Mouse (Mus musculus): ENCODE results near the gene Bpifa2. TPM values are rescaled to one million over a fixed set of nuclear protein-coding genes. Genes with fewer than 3 reads are reported as not detected.

Gene Bpifa2
- not detected in 2 replicates for polyA plus RNA-seq (2015; fragmentation: Nextera tagmentation; extraction: Ambion mirVana)

DNA sequence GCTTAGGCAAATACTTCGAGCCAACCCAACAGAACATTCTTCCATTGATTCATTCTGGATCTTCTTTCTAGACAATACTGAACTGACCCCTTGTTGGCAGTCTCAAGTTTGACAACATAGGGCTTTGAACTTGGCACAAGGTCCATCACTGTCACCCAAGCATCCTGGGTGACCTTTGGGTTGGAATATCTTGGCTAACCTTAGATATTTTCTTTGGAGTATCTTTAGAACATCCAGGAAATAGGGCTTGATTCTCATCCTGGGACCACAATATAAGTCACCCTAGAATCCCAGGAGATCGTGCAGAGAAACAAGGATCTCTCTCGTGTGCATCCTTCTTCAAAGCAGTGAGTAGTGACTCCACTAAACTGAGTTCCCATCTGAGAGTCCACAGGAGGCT lies at the start of gene Bpifa2:
Gene Bpifa2, plus strand, starts transcription at position 301 of the 400 bp plus-strand sequence.
- Histone ChIP-seq H3K4me1 (replicated peaks) (no peaks in the 10 kb centered on the region), H3K9ac (no peak within 1 kb of the TSS), H3K9me3 (replicated peaks) (no peaks in the 10 kb centered on the region), H3K4me3 (replicated peaks) (no peak within 1 kb of the TSS), H3K4me2 (no peak within 1 kb of the TSS), H3K36me3 (replicated peaks) (no peaks in the 10 kb centered on the region), H3K27ac (replicated peaks) (no peak within 1 kb of the TSS), H3K27me3 (no peaks in the 10 kb centered on the region)
- WGBS (ENCODE audit: insufficient replicate concordance), result 43% methylated on average over 3 of the region's 3 CpGs
- ATAC-seq (ENCODE audit: insufficient read depth), result no peak

DNA sequence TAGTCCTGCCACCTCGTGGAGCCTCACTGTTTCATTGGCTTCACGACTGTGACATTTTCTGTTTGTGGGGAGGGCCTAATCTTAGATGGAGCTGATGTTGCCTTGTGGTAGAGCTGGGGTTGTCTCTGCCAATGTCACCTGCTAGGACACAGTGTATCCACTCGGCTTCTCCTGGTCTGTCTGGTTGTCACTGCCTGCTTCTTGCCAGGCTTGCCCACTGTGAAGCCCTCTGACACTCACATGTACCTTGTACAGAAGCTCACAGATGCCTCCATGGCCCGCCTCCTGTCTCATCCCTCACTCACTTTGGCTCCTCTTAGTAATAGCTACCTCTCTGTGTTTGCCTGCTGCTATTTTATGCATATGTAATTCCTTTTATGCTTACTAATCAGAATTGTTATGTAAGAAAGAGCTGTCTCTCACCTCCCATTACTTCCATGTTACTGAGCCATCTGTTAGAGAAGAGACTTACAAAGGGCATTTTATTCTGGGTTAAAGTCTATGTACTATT lies 45.2 kb upstream of the Bpifa2 start:
- no peaks in the 10 kb centered on the region for H3K27me3 ChIP-seq
- no peaks in the 10 kb centered on the region for H3K4me1 ChIP-seq (replicated peaks)
- ATAC-seq (ENCODE audit: insufficient read depth), result no peak
- 45% methylated on average over 4 of the region's 4 CpGs for WGBS (ENCODE audit: insufficient replicate concordance)
- no peak overlapping the region for H3K4me3 ChIP-seq (replicated peaks)
- H3K9me3 ChIP-seq (replicated peaks), result no peaks in the 10 kb centered on the region
- H3K4me2 ChIP-seq, result no peak overlapping the region
- no peak overlapping the region for H3K9ac ChIP-seq
- H3K27ac ChIP-seq (replicated peaks), result no peak overlapping the region
- H3K36me3 ChIP-seq (replicated peaks), result no peaks in the 10 kb centered on the region

DNA sequence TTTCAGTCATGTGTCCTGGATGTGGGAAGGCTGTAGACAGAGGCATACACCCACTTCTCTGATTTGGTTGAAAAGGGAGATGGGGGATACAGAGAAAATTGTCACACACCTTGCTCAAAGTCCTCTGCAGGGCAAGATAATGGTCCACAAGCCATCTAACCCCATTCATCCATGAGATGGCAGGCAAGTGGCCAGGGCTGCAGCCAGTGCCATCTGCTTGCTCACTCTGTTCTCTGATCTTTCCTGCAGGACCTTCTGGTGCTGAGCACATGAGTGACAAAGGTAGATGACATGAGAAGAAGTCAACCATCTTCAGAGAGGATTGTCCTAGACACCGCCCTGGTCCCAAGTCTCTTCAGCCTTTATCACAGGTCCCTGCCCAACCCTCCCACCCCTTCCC lies 44.7 kb upstream of the Bpifa2 start:
- 60% methylated on average over 1 of the region's 1 CpGs for WGBS (ENCODE audit: insufficient replicate concordance)
- ATAC-seq (ENCODE audit: insufficient read depth), result no peak
- no peaks in the 10 kb centered on the region for H3K4me1 ChIP-seq (replicated peaks)
- no peak overlapping the region for H3K4me3 ChIP-seq (replicated peaks)
- H3K27me3 ChIP-seq, result no peaks in the 10 kb centered on the region
- H3K36me3 ChIP-seq (replicated peaks), result no peaks in the 10 kb centered on the region
- H3K9me3 ChIP-seq (replicated peaks), result no peaks in the 10 kb centered on the region
- no peak overlapping the region for H3K9ac ChIP-seq
- H3K27ac ChIP-seq (replicated peaks), result no peak overlapping the region
- no peak overlapping the region for H3K4me2 ChIP-seq

DNA sequence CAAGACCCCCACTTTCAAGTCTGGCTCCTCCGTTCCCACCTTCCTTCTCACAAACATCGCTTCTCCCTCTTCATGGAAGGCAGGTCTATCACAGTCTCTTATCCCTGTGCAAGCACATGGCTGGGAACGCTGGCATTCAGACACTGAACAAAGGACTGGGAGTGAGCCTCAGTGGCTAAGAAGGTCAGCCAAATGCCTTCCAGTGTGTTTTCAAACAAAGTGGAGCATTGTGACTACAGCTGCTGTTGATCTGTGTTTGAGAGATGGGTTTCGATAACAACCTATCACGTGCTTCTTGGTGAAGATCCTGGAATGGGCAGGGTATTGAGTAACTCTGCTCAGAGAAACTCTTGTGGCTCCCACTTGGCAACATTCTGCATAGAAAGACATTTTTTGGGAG lies 37.8 kb upstream of the Bpifa2 start:
- no peaks in the 10 kb centered on the region for H3K4me1 ChIP-seq (replicated peaks)
- no peak for ATAC-seq (ENCODE audit: insufficient read depth)
- 67% methylated on average over 5 of the region's 5 CpGs for WGBS (ENCODE audit: insufficient replicate concordance)
- no peak overlapping the region for H3K4me3 ChIP-seq (replicated peaks)
- no peaks in the 10 kb centered on the region for H3K36me3 ChIP-seq (replicated peaks)
- H3K9ac ChIP-seq, result no peak overlapping the region
- no peaks in the 10 kb centered on the region for H3K9me3 ChIP-seq (replicated peaks)
- H3K4me2 ChIP-seq, result no peak overlapping the region
- no peak overlapping the region for H3K27ac ChIP-seq (replicated peaks)
- no peaks in the 10 kb centered on the region for H3K27me3 ChIP-seq

DNA sequence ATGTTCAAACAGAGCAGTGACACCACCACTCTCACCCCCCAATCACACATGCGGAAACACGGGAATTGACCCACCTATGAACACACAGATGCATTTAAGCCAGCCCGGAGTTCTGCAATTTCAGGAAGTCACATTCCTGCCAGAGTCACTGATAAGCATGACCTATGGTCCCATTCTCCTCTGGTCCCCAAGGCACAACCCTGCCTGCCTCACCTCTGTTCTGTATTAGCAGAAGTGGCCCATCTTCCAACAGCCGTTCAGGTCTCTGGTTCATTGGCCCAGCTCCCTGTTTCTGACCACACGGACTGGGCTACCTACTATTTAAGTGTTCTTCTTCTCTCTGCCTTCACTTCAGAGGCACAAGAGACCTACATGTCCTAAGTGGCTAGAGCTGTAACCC lies 33.5 kb upstream of the Bpifa2 start, which contains the start of gene Bpifa6:
Gene Bpifa6, plus strand, starts transcription at position 364 of the 400 bp plus-strand sequence.
- H3K9me3 ChIP-seq (replicated peaks), result no peaks in the 10 kb centered on the region
- H3K4me1 ChIP-seq (replicated peaks), result no peaks in the 10 kb centered on the region
- no peak within 1 kb of the TSS for H3K27ac ChIP-seq (replicated peaks)
- H3K4me3 ChIP-seq (replicated peaks), result no peak within 1 kb of the TSS
- H3K27me3 ChIP-seq, result no peaks in the 10 kb centered on the region
- no peak within 1 kb of the TSS for H3K9ac ChIP-seq
- WGBS (ENCODE audit: insufficient replicate concordance), result 58% methylated on average over 5 of the region's 5 CpGs
- no peaks in the 10 kb centered on the region for H3K36me3 ChIP-seq (replicated peaks)
- ATAC-seq (ENCODE audit: insufficient read depth), result no peak
- no peak within 1 kb of the TSS for H3K4me2 ChIP-seq

DNA sequence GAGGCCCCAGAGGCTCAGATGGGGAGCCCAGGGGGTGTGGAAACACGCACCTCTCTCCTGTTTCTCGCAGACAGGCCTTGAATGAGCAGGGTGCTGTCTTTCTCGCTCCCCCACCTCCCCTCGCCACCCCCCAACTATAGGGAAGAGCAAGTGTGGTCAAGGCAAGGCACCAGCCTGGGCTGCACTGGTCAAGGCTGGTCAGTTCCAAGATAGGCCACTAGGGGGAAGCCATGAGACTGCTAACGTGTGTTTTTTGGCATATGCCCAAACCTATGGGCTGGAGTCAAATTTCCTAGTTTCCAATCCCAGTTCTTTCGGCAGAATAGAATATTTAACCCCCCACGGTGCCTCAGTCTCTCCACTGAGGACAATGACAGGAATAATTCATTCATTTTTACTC lies 12.3 kb upstream of the Bpifa2 start:
- no peak overlapping the region for H3K27ac ChIP-seq (replicated peaks)
- no peak overlapping the region for H3K4me2 ChIP-seq
- no peak for ATAC-seq (ENCODE audit: insufficient read depth)
- H3K36me3 ChIP-seq (replicated peaks), result no peaks in the 10 kb centered on the region
- H3K27me3 ChIP-seq, result no peaks in the 10 kb centered on the region
- no peaks in the 10 kb centered on the region for H3K4me1 ChIP-seq (replicated peaks)
- WGBS (ENCODE audit: insufficient replicate concordance), result 3% methylated on average over 7 of the region's 7 CpGs
- no peaks in the 10 kb centered on the region for H3K9me3 ChIP-seq (replicated peaks)
- no peak overlapping the region for H3K4me3 ChIP-seq (replicated peaks)
- H3K9ac ChIP-seq, result no peak overlapping the region

DNA sequence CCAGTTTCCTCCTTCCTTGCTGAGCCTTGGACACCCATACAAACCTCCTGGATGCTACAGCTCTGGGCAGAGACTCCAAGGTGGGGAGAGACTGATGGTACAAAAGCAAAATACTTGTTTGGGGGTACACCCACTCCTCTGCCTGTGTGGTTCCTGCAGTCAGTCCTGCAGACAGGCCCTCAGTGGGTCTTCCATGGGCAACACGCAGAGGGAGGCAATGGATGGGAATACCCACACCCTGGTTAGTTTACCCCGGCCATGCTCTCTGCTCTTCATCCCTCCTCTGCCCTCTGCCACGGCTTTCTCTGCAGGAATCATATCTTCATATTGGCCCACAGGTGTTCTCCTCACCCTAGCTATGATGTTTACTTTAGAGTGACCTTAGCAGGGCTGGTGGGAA lies 7.6 kb upstream of the Bpifa2 start:
- H3K27me3 ChIP-seq, result no peaks in the 10 kb centered on the region
- no peak overlapping the region for H3K4me3 ChIP-seq (replicated peaks)
- no peak overlapping the region for H3K4me2 ChIP-seq
- no peak overlapping the region for H3K9ac ChIP-seq
- no peak for ATAC-seq (ENCODE audit: insufficient read depth)
- H3K27ac ChIP-seq (replicated peaks), result no peak overlapping the region
- no peaks in the 10 kb centered on the region for H3K9me3 ChIP-seq (replicated peaks)
- H3K36me3 ChIP-seq (replicated peaks), result no peaks in the 10 kb centered on the region
- 46% methylated on average over 3 of the region's 3 CpGs for WGBS (ENCODE audit: insufficient replicate concordance)
- H3K4me1 ChIP-seq (replicated peaks), result no peaks in the 10 kb centered on the region

DNA sequence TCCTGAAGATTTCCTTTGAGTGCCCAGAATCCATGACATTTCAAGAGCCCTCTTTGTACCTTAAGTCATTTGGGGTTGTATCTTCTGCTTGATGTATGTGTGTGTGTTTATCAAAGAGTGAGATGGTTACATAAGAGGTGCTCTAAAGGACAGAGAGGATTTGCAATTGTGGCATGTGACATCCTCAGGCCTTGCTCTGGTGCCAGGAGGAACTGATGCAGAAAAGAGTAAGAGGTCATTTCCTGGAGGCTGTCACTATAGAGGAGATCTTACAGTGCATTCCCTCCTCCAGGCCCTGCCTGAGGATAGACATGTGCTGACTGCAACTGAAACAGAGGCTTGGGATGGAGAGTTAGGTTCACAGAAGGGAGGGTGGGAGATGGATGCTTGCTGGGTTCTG lies 7.0 kb upstream of the Bpifa2 start:
- no peaks in the 10 kb centered on the region for H3K36me3 ChIP-seq (replicated peaks)
- no peaks in the 10 kb centered on the region for H3K27me3 ChIP-seq
- H3K4me2 ChIP-seq, result no peak overlapping the region
- H3K9ac ChIP-seq, result no peak overlapping the region
- ATAC-seq (ENCODE audit: insufficient read depth), result no peak
- no peaks in the 10 kb centered on the region for H3K9me3 ChIP-seq (replicated peaks)
- no peaks in the 10 kb centered on the region for H3K4me1 ChIP-seq (replicated peaks)
- H3K4me3 ChIP-seq (replicated peaks), result no peak overlapping the region
- no peak overlapping the region for H3K27ac ChIP-seq (replicated peaks)

DNA sequence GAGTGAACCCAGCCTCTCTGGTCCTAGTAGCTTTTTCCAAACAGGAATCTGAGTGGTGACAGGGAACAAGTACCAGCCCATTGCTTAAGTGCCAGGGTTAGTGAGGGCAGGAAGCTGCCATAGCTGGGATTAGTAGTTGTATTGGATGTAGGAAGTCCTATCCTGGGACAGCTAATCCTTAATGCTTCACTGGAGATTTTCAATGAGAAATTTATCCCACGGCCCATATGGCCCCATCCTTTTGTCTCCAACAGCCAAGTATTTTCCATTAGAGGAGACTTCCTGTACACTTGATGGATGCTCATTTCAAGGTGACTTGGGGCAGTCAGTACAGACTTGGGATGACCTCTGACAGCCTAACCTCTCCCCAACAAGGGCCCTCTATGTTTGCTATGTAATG lies 3.6 kb upstream of the Bpifa2 start:
- no peak for ATAC-seq (ENCODE audit: insufficient read depth)
- Histone ChIP-seq H3K4me3 (replicated peaks) (no peak overlapping the region), H3K4me1 (replicated peaks) (no peaks in the 10 kb centered on the region), H3K9ac (no peak overlapping the region), H3K27ac (replicated peaks) (no peak overlapping the region), H3K27me3 (no peaks in the 10 kb centered on the region), H3K9me3 (replicated peaks) (no peaks in the 10 kb centered on the region), H3K4me2 (no peak overlapping the region), H3K36me3 (replicated peaks) (no peaks in the 10 kb centered on the region)
- 70% methylated on average over 1 of the region's 1 CpGs for WGBS (ENCODE audit: insufficient replicate concordance)

DNA sequence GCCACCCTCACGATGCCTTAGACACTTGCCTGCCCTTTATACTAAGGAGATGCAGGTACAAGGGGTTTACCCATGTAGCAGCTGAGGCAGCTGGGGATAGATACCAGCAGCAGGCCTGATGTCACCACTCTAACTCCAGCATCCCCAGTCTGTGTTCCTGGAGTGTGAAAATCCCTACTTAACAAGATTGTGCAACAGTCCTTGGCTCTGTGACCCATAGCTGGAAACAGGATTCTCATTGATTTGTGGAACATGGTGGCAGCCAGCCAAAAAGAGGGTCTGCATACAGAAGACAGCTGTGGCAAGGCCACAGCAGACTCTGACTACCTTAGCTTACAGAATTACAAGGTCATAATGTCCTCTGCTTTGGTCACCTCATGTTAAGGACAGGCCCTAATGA lies 3.0 kb upstream of the Bpifa2 start:
- no peak overlapping the region for H3K27ac ChIP-seq (replicated peaks)
- no peak overlapping the region for H3K4me2 ChIP-seq
- 51% methylated on average over 1 of the region's 1 CpGs for WGBS (ENCODE audit: insufficient replicate concordance)
- no peak overlapping the region for H3K4me3 ChIP-seq (replicated peaks)
- H3K36me3 ChIP-seq (replicated peaks), result no peaks in the 10 kb centered on the region
- H3K9me3 ChIP-seq (replicated peaks), result no peaks in the 10 kb centered on the region
- H3K4me1 ChIP-seq (replicated peaks), result no peaks in the 10 kb centered on the region
- H3K27me3 ChIP-seq, result no peaks in the 10 kb centered on the region
- no peak overlapping the region for H3K9ac ChIP-seq
- no peak for ATAC-seq (ENCODE audit: insufficient read depth)

DNA sequence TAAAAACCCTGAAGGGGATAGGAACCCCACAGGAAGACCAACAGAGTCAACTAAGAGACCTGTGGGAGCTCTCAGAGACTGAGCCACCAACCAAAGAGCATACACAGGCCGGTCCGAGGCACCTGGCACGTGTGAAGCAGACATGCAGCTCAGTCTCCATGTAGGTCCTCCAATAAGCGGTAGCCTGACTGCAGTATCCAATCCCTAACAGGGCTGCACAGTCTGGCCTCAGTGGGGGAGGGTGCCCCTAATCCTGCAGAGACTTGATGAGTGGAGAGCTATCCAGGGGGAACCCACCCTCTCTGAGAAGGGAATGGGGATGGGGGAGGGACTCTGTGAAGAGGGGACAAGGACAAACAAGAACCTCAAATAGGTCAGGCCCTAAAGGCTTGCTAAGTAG lies 2.3 kb upstream of the Bpifa2 start:
- H3K4me3 ChIP-seq (replicated peaks), result no peak overlapping the region
- no peaks in the 10 kb centered on the region for H3K36me3 ChIP-seq (replicated peaks)
- no peaks in the 10 kb centered on the region for H3K27me3 ChIP-seq
- no peak overlapping the region for H3K4me2 ChIP-seq
- ATAC-seq (ENCODE audit: insufficient read depth), result no peak
- no peak overlapping the region for H3K9ac ChIP-seq
- H3K4me1 ChIP-seq (replicated peaks), result no peaks in the 10 kb centered on the region
- H3K9me3 ChIP-seq (replicated peaks), result no peaks in the 10 kb centered on the region
- 59% methylated on average over 4 of the region's 4 CpGs for WGBS (ENCODE audit: insufficient replicate concordance)
- no peak overlapping the region for H3K27ac ChIP-seq (replicated peaks)

DNA sequence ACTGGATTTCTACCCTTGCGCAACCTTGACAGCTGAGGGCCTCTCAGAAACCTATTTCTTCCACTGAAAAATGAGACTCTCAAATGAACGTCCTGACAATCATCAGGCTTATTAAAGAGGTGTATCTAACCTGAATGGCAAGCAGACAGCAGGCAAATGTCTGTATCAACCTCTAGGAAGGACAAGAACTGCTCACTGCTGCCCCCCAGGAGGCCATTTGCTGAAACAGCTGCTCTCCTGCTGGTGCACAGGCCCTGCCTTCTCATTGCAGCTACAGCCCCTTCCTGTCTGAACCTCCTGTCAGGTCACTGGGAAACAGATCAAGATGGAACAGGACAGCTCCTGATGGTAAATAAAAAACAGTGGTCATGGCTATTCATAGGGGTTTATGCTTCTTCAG lies 1.7 kb upstream of the Bpifa2 start:
- Histone ChIP-seq H3K27me3 (no peaks in the 10 kb centered on the region), H3K4me3 (replicated peaks) (no peak overlapping the region), H3K9ac (no peak overlapping the region), H3K27ac (replicated peaks) (no peak overlapping the region), H3K4me2 (no peak overlapping the region), H3K4me1 (replicated peaks) (no peaks in the 10 kb centered on the region), H3K9me3 (replicated peaks) (no peaks in the 10 kb centered on the region), H3K36me3 (replicated peaks) (no peaks in the 10 kb centered on the region)
- ATAC-seq (ENCODE audit: insufficient read depth), result no peak
- WGBS (ENCODE audit: insufficient replicate concordance), result 62% methylated on average over 2 of the region's 2 CpGs
